Mouse (Mus musculus) heart, postnatal 0 days (tissue): ENCODE results near the gene Rgp1.

ENCODE experiments used
- CTCF ChIP-seq: IDR thresholded peaks from 2 replicates; pipeline ENCODE4 v1.5.1; 2016; ENCODE audit warnings: antibody characterized with exemption, control low read depth, low read depth
- EP300 ChIP-seq: IDR thresholded peaks from 2 replicates; pipeline ENCODE4 v1.6.1; 2016; ENCODE audit warnings: antibody characterized with exemption, low read depth

GRCm38 (mm10) chr4:43561997-43562768 lies 16.3 kb upstream of the Rgp1 start, which contains the start of the genes Creb3 and Tln1:
- no peak for TF ChIP-seq CTCF
- TF ChIP-seq EP300, result peak; percentile 75; the same call in 1 of the 2 replicates
